Mouse (Mus musculus) liver, postnatal 0 days (tissue): ENCODE data around the gene Kdm7a. TPM values are rescaled to one million over a fixed set of nuclear protein-coding genes. Genes with fewer than 3 reads are reported as not detected.
A peak's percentile ranks its signal among the peaks of the same experiment; 100 is the strongest.

Experiments
- ATAC-seq: fragments of 200-750 bp; cut with Nextera tagmentation; 2 replicates; pipeline ENCODE4 v1.8.0; 2017; ENCODE audit warnings: mild to moderate bottlenecking, moderate library complexity
- DNase-seq: peaks from one replicate; pipeline ENCODE4 v3.0.0-alpha.2; 2016
- H3K27ac ChIP-seq: fragments of 300-500 bp; sonication (generic); 2 replicates; pipeline ENCODE4 v1.5.1; 2014; ENCODE audit warnings: antibody characterized with exemption, moderate library complexity, mild to moderate bottlenecking, low read depth
- H3K27me3 ChIP-seq: fragments of 300-500 bp; sonication (generic); 2 replicates; pipeline ENCODE4 v1.6.1; 2014; ENCODE audit warnings: low read length, control low read depth, mixed read lengths; ENCODE audit not compliant: insufficient read depth
- H3K36me3 ChIP-seq: fragments of 300-500 bp; sonication (generic); replicated peaks from 2 replicates; pipeline ENCODE4 v1.6.1; 2014; ENCODE audit warnings: mild to moderate bottlenecking, control low read depth, low read length, moderate library complexity, mixed read lengths; ENCODE audit not compliant: insufficient read depth
- H3K4me1 ChIP-seq: fragments of 300-500 bp; sonication (generic); 2 replicates; pipeline ENCODE4 v1.6.1; 2014; ENCODE audit warnings: antibody characterized with exemption, mild to moderate bottlenecking, control low read depth; ENCODE audit not compliant: insufficient read depth
- H3K4me2 ChIP-seq: fragments of 300-500 bp; sonication (generic); 2 replicates; pipeline ENCODE4 v1.6.1; 2014; ENCODE audit warnings: low read depth, mild to moderate bottlenecking, low read length, moderate library complexity, mixed read lengths
- H3K4me3 ChIP-seq: fragments of 300-500 bp; sonication (generic); 2 replicates; pipeline ENCODE4 v1.5.1; 2014; ENCODE audit warnings: low read depth, low read length
- H3K9ac ChIP-seq: fragments of 300-500 bp; sonication (generic); replicated peaks from 2 replicates; pipeline ENCODE4 v1.6.1; 2014; ENCODE audit warnings: mild to moderate bottlenecking, moderate library complexity
- H3K9me3 ChIP-seq: fragments of 300-500 bp; sonication (generic); 2 replicates; pipeline ENCODE4 v1.6.1; 2016; ENCODE audit warnings: mild to moderate bottlenecking, control low read depth, low read length, mixed read lengths
- CTCF ChIP-seq: sonication (generic); IDR thresholded peaks from 2 replicates; pipeline ENCODE4 v1.5.1; 2016; ENCODE audit warnings: antibody characterized with exemption, low read depth
- EP300 ChIP-seq: IDR thresholded peaks from 2 replicates; pipeline ENCODE4 v1.6.1; 2016; ENCODE audit warnings: antibody characterized with exemption, low read depth, mild to moderate bottlenecking
- WGBS: fragments of 180-500 bp; shearing (Covaris S2); extraction: QIAGEN DNeasy Blood & Tissue Kit; methylation state at CpG from one replicate; pipeline ENCODE4 v1.1.7; 2014; ENCODE audit not compliant: insufficient replicate concordance; 5-methylcytosine and 5-hydroxymethylcytosine counted together
- polyA plus RNA-seq: library from polyadenylated mRNA; unstranded; fragments of >200 nt; fragmentation: Nextera tagmentation; extraction: Ambion mirVana; gene quantifications from 2 replicates; pipeline ENCODE4 v1.2.1, GENCODE M21; 2015

The Kdm7a gene
- polyA plus RNA-seq, 1 experiment from 2014 or later = 4.2 TPM

DNA sequence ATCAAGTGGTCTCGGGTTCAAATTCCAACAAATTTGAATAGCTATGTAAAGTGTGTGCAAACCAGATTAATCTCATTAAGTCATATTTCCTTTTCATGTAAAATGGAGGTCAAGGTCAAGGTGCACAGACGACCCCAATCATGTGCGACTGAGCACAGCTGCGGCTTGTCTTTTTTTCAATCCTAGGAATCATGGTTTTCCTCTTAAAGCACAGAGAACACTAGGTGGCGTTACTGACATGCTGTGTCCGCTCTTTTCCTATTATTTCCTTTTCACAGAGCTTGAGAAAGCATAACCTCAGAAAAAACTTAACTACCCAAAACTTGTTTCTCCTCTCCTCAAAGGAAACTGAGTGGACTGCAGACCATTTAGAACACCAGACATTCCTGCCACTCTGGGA, 60.5 kb downstream of the Kdm7a start:
- H3K9me3 ChIP-seq = no peaks in the 10 kb centered on the region
- no peak overlapping the region for H3K4me2 ChIP-seq
- no peaks in the 10 kb centered on the region for H3K4me1 ChIP-seq
- no peaks in the 10 kb centered on the region for H3K27me3 ChIP-seq
- no peak overlapping the region for H3K27ac ChIP-seq
- no peak for DNase-seq
- no peak overlapping the region for H3K4me3 ChIP-seq
- WGBS = 70% methylated on average over 6 of the region's 6 CpGs
- TF ChIP-seq CTCF (peak; percentile 51), EP300 (no peak)
- peaks cover 80% of the 10 kb centered on the region for H3K36me3 ChIP-seq
- no peak overlapping the region for H3K9ac ChIP-seq
- ATAC-seq = no peak

DNA sequence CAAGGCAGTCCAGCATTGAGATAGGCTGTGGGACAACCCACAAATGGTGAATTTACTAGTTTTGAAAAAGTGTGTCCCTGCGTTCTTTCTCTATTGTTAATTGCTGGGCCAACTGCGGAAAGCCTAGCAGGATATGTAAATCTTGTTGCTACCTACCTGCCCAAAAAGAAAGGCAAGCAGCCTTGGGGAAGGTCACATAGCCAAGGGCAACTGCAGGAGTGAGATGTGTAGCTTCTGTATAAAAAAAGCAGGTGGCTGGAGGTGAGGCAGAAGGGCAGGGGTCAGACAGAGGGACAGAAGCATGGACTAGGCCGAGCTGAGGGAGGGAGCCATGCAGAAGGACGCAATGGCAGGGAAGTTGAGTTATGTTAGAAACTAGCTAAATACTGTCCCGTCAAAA, 74.0 kb downstream of the Kdm7a start:
- H3K4me3 ChIP-seq = no peak overlapping the region
- no peak for ATAC-seq
- H3K4me1 ChIP-seq = no peaks in the 10 kb centered on the region
- H3K27me3 ChIP-seq = no peaks in the 10 kb centered on the region
- H3K27ac ChIP-seq = no peak overlapping the region
- DNase-seq = no peak
- H3K9me3 ChIP-seq = no peaks in the 10 kb centered on the region
- TF ChIP-seq CTCF (no peak), EP300 (no peak)
- no peak overlapping the region for H3K4me2 ChIP-seq
- no peak overlapping the region for H3K9ac ChIP-seq
- 76% methylated on average over 5 of the region's 5 CpGs for WGBS
- peaks cover 18% of the 10 kb centered on the region for H3K36me3 ChIP-seq

DNA sequence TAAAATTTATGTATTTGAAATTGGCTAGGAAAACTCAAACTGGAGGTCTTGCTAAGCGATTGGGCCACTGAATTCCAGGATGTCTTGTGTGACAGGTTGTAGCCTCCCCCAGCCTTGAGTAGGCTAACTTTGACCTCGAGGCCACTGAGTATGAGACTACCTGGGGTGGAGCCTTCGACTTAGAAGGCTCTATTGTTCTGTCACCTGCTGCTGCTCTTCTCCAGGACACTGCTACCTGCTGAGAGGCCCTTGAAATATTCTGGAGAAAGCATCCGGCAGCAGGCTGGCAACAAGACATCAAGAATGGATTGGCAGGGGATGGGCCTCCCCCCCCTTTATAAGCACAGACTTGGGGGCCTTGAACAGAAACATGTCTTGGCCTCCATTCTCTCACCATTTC, 75.1 kb downstream of the Kdm7a start:
- 56% methylated on average over 4 of the region's 4 CpGs for WGBS
- Histone ChIP-seq H3K4me2 (no peak overlapping the region), H3K27ac (no peak overlapping the region), H3K4me1 (no peaks in the 10 kb centered on the region), H3K36me3 (peaks cover 13% of the 10 kb centered on the region), H3K4me3 (no peak overlapping the region), H3K9me3 (no peaks in the 10 kb centered on the region), H3K9ac (no peak overlapping the region), H3K27me3 (no peaks in the 10 kb centered on the region)
- ATAC-seq (no peak), DNase-seq (no peak)
- TF ChIP-seq CTCF (no peak), EP300 (no peak)

DNA sequence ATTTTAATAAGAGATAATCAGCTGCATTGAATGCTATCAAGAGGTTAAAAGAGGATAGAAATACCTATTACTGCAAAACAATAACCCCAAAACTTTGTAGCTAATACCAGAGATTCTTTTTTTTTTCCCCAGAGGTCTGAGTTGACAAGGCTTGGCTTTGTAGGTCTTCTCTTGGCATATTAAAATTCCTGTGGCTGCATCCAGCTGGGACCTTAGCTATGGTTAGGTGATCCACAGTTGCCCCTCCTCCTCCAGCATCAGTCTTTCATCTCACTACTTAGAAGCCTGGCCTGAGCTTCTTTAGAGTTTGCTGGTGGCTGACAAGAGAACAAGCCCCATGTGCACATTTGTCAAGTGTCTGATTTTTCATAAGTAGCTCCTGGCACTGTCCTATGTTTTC, 81.9 kb downstream of the Kdm7a start:
- Histone ChIP-seq H3K27ac (no peak overlapping the region), H3K36me3 (0 out of 2 replicates have a peak, but pooled peaks cover 2% of the 10 kb centered on the region), H3K9ac (no peak overlapping the region), H3K4me3 (no peak overlapping the region), H3K9me3 (no peaks in the 10 kb centered on the region), H3K4me1 (no peaks in the 10 kb centered on the region), H3K4me2 (no peak overlapping the region), H3K27me3 (no peaks in the 10 kb centered on the region)
- ATAC-seq (no peak), DNase-seq (no peak)
- TF ChIP-seq EP300 = no peak
- no peak for TF ChIP-seq CTCF

DNA sequence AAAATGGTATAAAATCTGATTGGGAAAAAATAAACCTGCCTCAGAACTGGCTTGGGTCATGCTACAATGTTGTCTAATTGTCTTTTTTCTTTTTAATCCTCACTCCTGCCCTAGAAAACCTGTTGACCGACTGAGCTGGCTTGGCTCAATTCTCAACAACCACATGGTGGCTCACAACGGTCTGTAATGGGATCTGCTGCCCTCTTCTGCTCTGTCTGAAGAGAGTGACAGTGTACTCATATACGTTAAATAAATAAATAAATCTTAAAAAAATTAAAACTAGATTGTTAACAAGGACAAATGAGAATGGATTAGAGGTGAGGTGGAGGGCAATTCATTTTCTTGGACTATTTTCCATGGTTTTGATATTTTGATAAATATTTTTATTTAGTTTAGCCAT, 85.9 kb downstream of the Kdm7a start:
- DNase-seq = no peak
- H3K4me1 ChIP-seq = peaks cover 22% of the 10 kb centered on the region
- H3K9me3 ChIP-seq = no peaks in the 10 kb centered on the region
- no peak for ATAC-seq
- H3K27me3 ChIP-seq = no peaks in the 10 kb centered on the region; the same call in 1 of the 2 replicates
- 30% methylated on average over 3 of the region's 3 CpGs for WGBS
- no peak overlapping the region for H3K27ac ChIP-seq
- H3K4me2 ChIP-seq = no peak overlapping the region
- peak; percentile 21; the same call in 1 of the 2 replicates for TF ChIP-seq CTCF
- no peak for TF ChIP-seq EP300
- H3K9ac ChIP-seq = no peak overlapping the region
- no peak overlapping the region for H3K4me3 ChIP-seq
- 0 out of 2 replicates have a peak, but pooled peaks cover 2% of the 10 kb centered on the region for H3K36me3 ChIP-seq

DNA sequence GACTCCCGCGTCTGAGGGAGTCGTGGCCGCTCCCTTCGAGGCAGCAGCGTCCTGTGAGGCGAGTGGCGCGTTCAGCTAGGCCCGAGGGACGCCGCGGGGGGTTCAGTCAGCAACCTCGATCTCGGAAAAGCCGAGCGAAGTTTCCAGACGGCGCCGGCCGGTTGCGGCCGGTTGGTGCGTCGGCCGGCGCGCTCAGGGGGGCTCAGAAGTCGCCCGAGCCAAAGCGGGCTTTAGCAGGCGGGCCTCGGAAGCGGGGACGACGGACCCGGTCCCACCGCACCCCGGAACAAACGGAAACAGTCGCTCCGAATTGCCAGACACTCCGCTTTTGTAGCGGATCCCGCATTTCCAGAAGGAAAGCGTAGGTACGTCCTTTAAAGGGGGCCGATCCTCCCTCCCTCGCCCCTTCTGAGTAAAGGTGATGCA, 88.1 kb downstream of the Kdm7a start:
- Histone ChIP-seq H3K27me3 (no peaks in the 10 kb centered on the region; the same call in 1 of the 2 replicates), H3K4me1 (peaks cover 25% of the 10 kb centered on the region), H3K27ac (peak overlapping the region; percentile 91), H3K4me3 (peak overlapping the region; percentile 88), H3K9me3 (no peaks in the 10 kb centered on the region), H3K9ac (peak overlapping the region; percentile 86), H3K36me3 (0 out of 2 replicates have a peak, but pooled peaks cover 2% of the 10 kb centered on the region), H3K4me2 (peak overlapping the region; percentile 75)
- DNase-seq (no peak), ATAC-seq (no peak; the same call in none of the 2 replicates)
- WGBS = 13% methylated on average over 42 of the region's 49 CpGs
- TF ChIP-seq CTCF = no peak
- TF ChIP-seq EP300 = no peak
